Mouse (Mus musculus): ENCODE measurements around the gene Dlgap4. TPM values are rescaled to one million over a fixed set of nuclear protein-coding genes. Genes with fewer than 3 reads are reported as not detected.

Gene Dlgap4
- total and polyA plus RNA-seq, 3 experiments: 15.7 to 113 (median 54.8) TPM

DNA sequence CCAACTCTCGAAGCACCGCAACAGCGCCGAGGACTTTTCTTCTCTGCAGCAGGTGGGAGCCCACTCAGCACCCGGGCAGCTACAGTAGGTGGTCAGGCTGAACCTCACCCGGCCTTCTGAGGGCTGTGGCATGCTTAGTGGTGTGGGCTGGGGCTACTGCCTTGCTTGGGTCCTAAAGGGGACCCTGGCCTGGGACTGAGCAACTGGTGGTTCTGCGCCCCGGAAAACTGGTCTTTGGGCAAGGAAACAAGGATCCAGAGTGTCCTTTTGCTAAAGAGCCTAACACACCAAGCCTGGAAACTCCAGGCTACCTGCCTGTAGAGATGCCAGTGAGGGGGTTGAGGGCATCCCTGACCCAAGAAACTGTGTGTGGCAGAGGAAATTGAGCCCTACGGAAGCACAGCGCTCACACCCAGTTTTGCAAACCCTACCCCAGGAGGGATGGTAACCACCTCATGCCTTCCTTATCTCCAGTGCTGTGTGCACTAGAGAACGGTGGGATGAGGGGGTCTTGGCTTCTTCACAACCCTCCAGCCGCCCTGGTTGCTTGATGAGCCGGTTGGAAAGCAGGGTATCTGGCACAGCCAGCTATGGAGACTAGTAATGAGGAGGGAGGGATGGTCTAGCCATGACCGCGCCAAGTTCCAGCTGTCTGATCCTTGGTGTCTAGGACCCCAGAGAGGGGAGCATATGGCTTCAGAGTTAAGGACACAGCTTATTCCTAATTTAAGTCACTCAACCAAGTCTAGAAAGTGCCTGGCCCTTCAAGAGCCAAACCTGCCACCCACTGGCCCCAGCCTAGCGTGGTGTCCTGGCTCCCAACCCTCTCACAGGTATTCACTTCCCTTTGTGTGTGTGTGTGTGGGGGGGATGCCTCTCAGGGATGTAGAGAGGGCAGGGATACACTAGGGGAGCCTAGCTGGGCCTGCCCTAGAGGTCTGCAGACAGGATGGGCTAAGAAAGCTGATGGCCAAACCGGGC, 162.2 kb downstream of the Dlgap4 start:
- peak overlapping the region; percentile 51; the same call in 1 of the 2 replicates for H3K4me3 ChIP-seq (ENCODE audit: low read depth, low read length)
- no peak for DNase-seq (ENCODE audit: low spot score)
- no peak for TF ChIP-seq TAL1 (conservative IDR thresholded peaks at IDR 0.05; ENCODE audit: low read depth, low read length)
- H3K27me3 ChIP-seq (ENCODE audit: insufficient read depth, low read length): peaks cover 5% of the 10 kb centered on the region; the same call in 1 of the 2 replicates
- H3K4me1 ChIP-seq (ENCODE audit: insufficient read depth, low read depth, low read length): peaks cover 57% of the 10 kb centered on the region
- H3K36me3 ChIP-seq (replicated peaks): no peaks in the 10 kb centered on the region
- ATAC-seq (ENCODE audit: extremely low read depth, insufficient number of reproducible peaks, low FRiP score, poor library complexity, severe bottlenecking): no peak
- H3K9me3 ChIP-seq (replicated peaks): 0 out of 2 replicates have a peak, but pooled peaks cover 2% of the 10 kb centered on the region

DNA sequence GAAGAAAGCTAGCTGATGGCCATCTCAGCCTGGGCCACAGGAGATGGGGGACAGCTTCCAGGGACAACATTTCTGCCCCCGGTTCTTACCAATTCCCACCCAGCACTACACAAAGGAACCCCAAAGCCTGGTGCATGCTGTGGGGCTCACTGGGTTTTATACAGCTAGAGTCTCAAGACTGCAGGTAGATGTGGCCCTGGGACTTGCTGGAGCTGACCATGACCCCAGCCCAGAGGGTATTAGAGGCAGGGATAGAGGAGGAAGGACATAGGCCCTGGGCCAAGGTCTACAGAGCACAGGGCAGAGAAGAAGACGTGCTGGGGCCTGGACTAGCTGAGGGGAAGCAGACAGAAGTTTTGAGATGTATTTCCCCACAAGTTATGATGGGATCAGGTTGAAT, 163.4 kb downstream of the Dlgap4 start:
- no peak for DNase-seq (ENCODE audit: low spot score)
- Histone ChIP-seq H3K9me3 (replicated peaks) (0 out of 2 replicates have a peak, but pooled peaks cover 2% of the 10 kb centered on the region), H3K4me3 (ENCODE audit: low read depth, low read length) (no peak overlapping the region), H3K36me3 (replicated peaks) (no peaks in the 10 kb centered on the region), H3K27me3 (ENCODE audit: insufficient read depth, low read length) (peaks cover 5% of the 10 kb centered on the region; the same call in 1 of the 2 replicates), H3K4me1 (ENCODE audit: insufficient read depth, low read depth, low read length) (peaks cover 68% of the 10 kb centered on the region)
- no peak for TF ChIP-seq CTCF (IDR thresholded peaks at IDR 0.05; ENCODE audit: low read depth, low read length)
- TF ChIP-seq GATA2 (IDR thresholded peaks at IDR 0.05; ENCODE audit: borderline replicate concordance, low read depth, low read length): no peak
- no peak for ATAC-seq (ENCODE audit: extremely low read depth, insufficient number of reproducible peaks, low FRiP score, poor library complexity, severe bottlenecking)

DNA sequence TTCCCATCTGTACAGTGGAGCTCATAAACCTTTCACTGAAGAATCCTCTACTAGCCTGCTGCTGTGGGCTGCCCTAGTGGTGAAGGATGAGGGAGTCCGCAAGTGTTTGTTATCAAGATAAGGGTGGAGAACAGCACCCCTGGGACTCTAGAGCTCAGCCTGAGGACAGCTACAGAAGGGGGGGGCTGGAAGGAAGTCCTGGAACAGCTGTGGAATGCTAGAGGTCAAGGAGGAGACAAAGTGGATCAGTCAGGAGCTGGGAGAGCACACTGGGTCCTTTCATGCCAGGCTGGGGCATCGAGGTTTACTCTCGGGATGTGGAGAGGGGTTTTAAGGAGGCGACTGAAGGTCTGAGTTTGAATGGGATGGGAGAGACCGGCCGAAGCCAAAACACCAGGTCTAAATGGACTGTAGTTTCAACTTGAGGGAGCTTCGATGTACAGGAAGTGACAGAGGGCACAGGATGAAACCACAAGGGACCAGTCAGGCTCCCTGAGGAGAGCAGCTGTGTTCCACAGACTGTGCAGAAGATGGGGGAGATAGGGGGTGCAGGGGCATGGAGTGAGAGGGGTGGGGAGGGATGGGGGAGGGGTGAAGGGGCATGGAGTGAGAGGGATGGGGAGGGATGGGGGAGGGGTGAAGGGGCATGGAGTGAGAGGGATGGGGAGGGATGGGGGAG, 164.0 kb downstream of the Dlgap4 start:
- H3K36me3 ChIP-seq (replicated peaks): no peaks in the 10 kb centered on the region
- H3K27me3 ChIP-seq (ENCODE audit: insufficient read depth, low read length): peaks cover 5% of the 10 kb centered on the region; the same call in 1 of the 2 replicates
- TF ChIP-seq GATA1 (IDR thresholded peaks at IDR 0.05; ENCODE audit: borderline replicate concordance, low read length) (no peak), GATA2 (IDR thresholded peaks at IDR 0.05; ENCODE audit: borderline replicate concordance, low read depth, low read length) (0 out of 2 replicates have a peak, but pooled peaks have one; percentile 27)
- H3K4me3 ChIP-seq (ENCODE audit: low read depth, low read length): no peak overlapping the region; the same call in 1 of the 2 replicates
- peaks cover 74% of the 10 kb centered on the region for H3K4me1 ChIP-seq (ENCODE audit: insufficient read depth, low read depth, low read length)
- H3K9me3 ChIP-seq (replicated peaks): 0 out of 2 replicates have a peak, but pooled peaks cover 2% of the 10 kb centered on the region
- DNase-seq (ENCODE audit: low spot score) (no peak), ATAC-seq (ENCODE audit: extremely low read depth, insufficient number of reproducible peaks, low FRiP score, poor library complexity, severe bottlenecking) (no peak)

DNA sequence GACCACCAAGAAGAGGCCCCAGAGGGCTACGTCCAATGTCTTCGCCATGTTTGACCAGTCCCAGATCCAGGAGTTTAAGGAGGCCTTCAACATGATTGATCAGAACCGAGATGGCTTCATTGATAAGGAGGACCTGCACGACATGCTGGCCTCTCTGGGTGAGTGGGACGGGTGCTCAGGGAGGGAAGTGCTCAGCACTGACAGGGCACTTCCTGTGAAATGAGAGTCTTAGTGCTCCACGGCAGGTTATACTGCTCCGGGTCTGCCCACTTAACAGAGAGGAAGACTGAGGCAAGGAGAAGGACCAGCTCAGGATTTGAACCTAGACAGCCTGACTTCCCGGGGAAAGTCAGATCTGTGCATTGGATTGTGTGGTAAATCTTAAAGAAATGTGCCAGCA, 165.1 kb downstream of the Dlgap4 start:
- Histone ChIP-seq H3K36me3 (replicated peaks) (no peaks in the 10 kb centered on the region), H3K4me3 (ENCODE audit: low read depth, low read length) (no peak overlapping the region), H3K9me3 (replicated peaks) (0 out of 2 replicates have a peak, but pooled peaks cover 2% of the 10 kb centered on the region), H3K27me3 (ENCODE audit: insufficient read depth, low read length) (peaks cover 5% of the 10 kb centered on the region; the same call in 1 of the 2 replicates), H3K4me1 (ENCODE audit: insufficient read depth, low read depth, low read length) (peaks cover 85% of the 10 kb centered on the region)
- DNase-seq (ENCODE audit: low spot score) (no peak), ATAC-seq (ENCODE audit: extremely low read depth, insufficient number of reproducible peaks, low FRiP score, poor library complexity, severe bottlenecking) (no peak)
- TF ChIP-seq CTCF (IDR thresholded peaks at IDR 0.05; ENCODE audit: low read depth, low read length): no peak
- no peak for TF ChIP-seq POLR2AphosphoS5 (IDR thresholded peaks at IDR 0.05; ENCODE audit: insufficient replicate concordance, low read depth, low read length)

DNA sequence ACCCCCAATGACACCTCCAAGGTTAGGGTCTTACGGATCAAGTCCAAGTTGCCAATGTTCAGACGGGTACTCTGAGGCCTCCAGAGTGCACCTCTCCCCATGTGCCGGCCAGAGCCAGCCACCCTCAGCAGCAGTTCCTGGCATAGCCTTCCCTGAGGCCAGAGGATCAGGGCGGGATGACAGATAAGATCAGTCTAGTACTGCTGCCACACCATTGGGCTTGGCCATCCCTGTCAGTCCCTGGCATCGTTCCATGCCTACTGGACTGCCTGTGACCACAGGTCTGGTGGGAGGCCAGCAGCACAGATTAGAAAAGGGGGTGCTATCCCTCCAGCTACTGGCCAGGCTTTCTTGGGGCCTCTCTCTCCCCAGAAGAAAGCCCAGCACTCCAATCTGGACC, 165.5 kb downstream of the Dlgap4 start:
- no peak overlapping the region for H3K4me3 ChIP-seq (ENCODE audit: low read depth, low read length)
- ATAC-seq (ENCODE audit: extremely low read depth, insufficient number of reproducible peaks, low FRiP score, poor library complexity, severe bottlenecking) (no peak), DNase-seq (ENCODE audit: low spot score) (no peak)
- H3K36me3 ChIP-seq (replicated peaks): no peaks in the 10 kb centered on the region
- H3K27me3 ChIP-seq (ENCODE audit: insufficient read depth, low read length): peaks cover 5% of the 10 kb centered on the region; the same call in 1 of the 2 replicates
- TF ChIP-seq CTCF (IDR thresholded peaks at IDR 0.05; ENCODE audit: low read depth, low read length): no peak
- no peak for TF ChIP-seq TAL1 (conservative IDR thresholded peaks at IDR 0.05; ENCODE audit: low read depth, low read length)
- no peak for TF ChIP-seq POLR2AphosphoS5 (IDR thresholded peaks at IDR 0.05; ENCODE audit: insufficient replicate concordance, low read depth, low read length)
- no peak for TF ChIP-seq GATA1 (IDR thresholded peaks at IDR 0.05; ENCODE audit: borderline replicate concordance, low read length)
- TF ChIP-seq GATA2 (IDR thresholded peaks at IDR 0.05; ENCODE audit: borderline replicate concordance, low read depth, low read length): no peak
- H3K4me1 ChIP-seq (ENCODE audit: insufficient read depth, low read depth, low read length): peaks cover 90% of the 10 kb centered on the region
- H3K9me3 ChIP-seq (replicated peaks): 0 out of 2 replicates have a peak, but pooled peaks cover 2% of the 10 kb centered on the region

DNA sequence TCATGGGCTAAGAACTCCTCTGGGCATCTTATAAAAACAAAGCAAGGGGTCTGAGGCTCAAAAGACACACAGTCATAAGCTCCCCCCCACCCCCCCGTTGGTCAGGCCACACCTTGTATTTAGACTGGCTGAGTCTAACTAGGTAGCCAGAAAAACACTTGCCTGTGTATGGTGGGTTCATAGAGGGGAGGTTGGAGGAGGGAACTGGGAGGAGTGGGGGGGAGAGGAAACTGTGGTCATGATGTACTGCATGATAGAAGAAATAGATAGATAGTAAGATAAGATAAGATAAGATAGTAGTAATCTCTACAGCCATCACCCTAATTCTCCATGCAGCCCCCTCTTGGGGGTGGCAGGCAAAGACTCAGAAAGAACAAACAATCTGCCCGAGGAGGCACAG, 166.0 kb downstream of the Dlgap4 start:
- Histone ChIP-seq H3K4me1 (ENCODE audit: insufficient read depth, low read depth, low read length) (peaks cover 94% of the 10 kb centered on the region), H3K4me3 (ENCODE audit: low read depth, low read length) (no peak overlapping the region), H3K36me3 (replicated peaks) (no peaks in the 10 kb centered on the region), H3K27me3 (ENCODE audit: insufficient read depth, low read length) (peaks cover 5% of the 10 kb centered on the region; the same call in 1 of the 2 replicates), H3K9me3 (replicated peaks) (0 out of 2 replicates have a peak, but pooled peaks cover 2% of the 10 kb centered on the region)
- DNase-seq (ENCODE audit: low spot score) (no peak), ATAC-seq (ENCODE audit: extremely low read depth, insufficient number of reproducible peaks, low FRiP score, poor library complexity, severe bottlenecking) (no peak)
- TF ChIP-seq GATA1 (IDR thresholded peaks at IDR 0.05; ENCODE audit: borderline replicate concordance, low read length) (no peak), POLR2AphosphoS5 (IDR thresholded peaks at IDR 0.05; ENCODE audit: insufficient replicate concordance, low read depth, low read length) (no peak), CTCF (IDR thresholded peaks at IDR 0.05; ENCODE audit: low read depth, low read length) (no peak), TAL1 (conservative IDR thresholded peaks at IDR 0.05; ENCODE audit: low read depth, low read length) (no peak), GATA2 (IDR thresholded peaks at IDR 0.05; ENCODE audit: borderline replicate concordance, low read depth, low read length) (no peak)

Data from G1E (cell line).